23 mouse cellular contexts compared by ENCODE assay signal in the genomic region with DNA sequence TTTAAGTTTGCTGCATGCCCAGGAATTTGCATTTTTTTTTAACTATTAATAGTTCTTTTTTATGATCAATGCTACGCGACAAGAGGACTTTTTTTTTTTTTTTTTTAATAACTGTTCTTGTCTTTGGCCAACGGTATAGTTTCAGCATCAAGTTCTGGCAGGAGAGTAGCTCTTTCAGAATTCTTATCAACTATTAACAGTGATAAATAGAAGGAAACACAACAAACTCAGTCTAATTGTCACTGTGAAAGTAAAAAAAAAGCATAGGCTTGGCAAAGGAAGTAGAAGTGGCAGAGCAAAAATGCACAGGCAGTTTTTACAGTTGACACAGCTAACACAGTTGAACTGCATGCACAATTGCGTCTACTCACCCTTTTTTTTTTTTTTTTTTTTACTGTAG.
A peak's percentile ranks its signal among the peaks of the same experiment; 100 is the strongest.
DNase-seq lines count a peak whose midpoint lies in the region; ATAC-seq and TF ChIP-seq lines count a peak whose summit lies in the region.
"Had no signal": no experiment of that assay in that cellular context is flagged by ENCODE, and none has a peak within 500 bp of the region (broad histone marks: within the 10 kb centered on the region; RNA-seq: fewer than 3 reads in every experiment).

No protein-coding gene starts in this region.

- no peaks in the 10 kb centered on the region for H3K9me3 ChIP-seq in heart, embryonic 13.5 days
- no peaks in the 10 kb centered on the region for H3K9me3 ChIP-seq in heart, embryonic 11.5 days (replicated peaks; ENCODE audit: control insufficient read depth, low read length)
- H3K9me3 ChIP-seq in G1E (replicated peaks): no peaks in the 10 kb centered on the region
- no peaks in the 10 kb centered on the region for H3K9me3 ChIP-seq in liver, embryonic 12.5 days (replicated peaks)
- H3K9me3 ChIP-seq: embryonic facial prominence, embryonic 15.5 days; hindbrain, embryonic 12.5 days; limb, embryonic 10.5 days; midbrain, embryonic 10.5 days; neural tube, embryonic 15.5 days had no signal

- no peak overlapping the region for H3K4me3 ChIP-seq in heart, embryonic 13.5 days
- H3K4me3 ChIP-seq in heart, embryonic 11.5 days (ENCODE audit: low read depth, low read length): no peak overlapping the region
- peak overlapping the region; percentile 42; the same call in 1 of the 2 replicates for H3K4me3 ChIP-seq in G1E (ENCODE audit: low read depth, low read length)
- no peak overlapping the region for H3K4me3 ChIP-seq in liver, embryonic 12.5 days
- H3K4me3 ChIP-seq: embryonic facial prominence, embryonic 15.5 days; hindbrain, embryonic 12.5 days; limb, embryonic 10.5 days; midbrain, embryonic 10.5 days; neural tube, embryonic 15.5 days had no signal

- H3K36me3 ChIP-seq in heart, embryonic 13.5 days: no peaks in the 10 kb centered on the region
- H3K36me3 ChIP-seq in heart, embryonic 11.5 days (ENCODE audit: control insufficient read depth, insufficient read depth, low read length): no peaks in the 10 kb centered on the region
- peaks cover 7% of the 10 kb centered on the region for H3K36me3 ChIP-seq in G1E (replicated peaks)
- H3K36me3 ChIP-seq in liver, embryonic 12.5 days: no peaks in the 10 kb centered on the region
- H3K36me3 ChIP-seq: embryonic facial prominence, embryonic 15.5 days; hindbrain, embryonic 12.5 days; limb, embryonic 10.5 days; midbrain, embryonic 10.5 days; neural tube, embryonic 15.5 days had no signal

- no peak for ATAC-seq in heart, embryonic 13.5 days (ENCODE audit: extremely low read depth, insufficient number of reproducible peaks, low FRiP score, low TSS enrichment)
- ATAC-seq in heart, embryonic 11.5 days (replicated peaks; ENCODE audit: insufficient number of reproducible peaks, low FRiP score, low TSS enrichment): no peak
- peak; percentile 58 for ATAC-seq in G1E (ENCODE audit: extremely low read depth, insufficient number of reproducible peaks, low FRiP score, poor library complexity, severe bottlenecking)
- ATAC-seq in liver, embryonic 12.5 days: no peak
- ATAC-seq in megakaryocyte progenitor cell, adult 5-6 weeks (replicated peaks; ENCODE audit: poor library complexity): peak; percentile 87
- ATAC-seq: forebrain, embryonic 16.5 days had no signal

- H3K9ac ChIP-seq in heart, embryonic 13.5 days: no peak overlapping the region
- no peak overlapping the region for H3K9ac ChIP-seq in heart, embryonic 11.5 days (ENCODE audit: low read depth, low read length)
- H3K9ac ChIP-seq in liver, embryonic 12.5 days: no peak overlapping the region; the same call in 1 of the 2 replicates
- H3K9ac ChIP-seq: embryonic facial prominence, embryonic 15.5 days; hindbrain, embryonic 12.5 days; neural tube, embryonic 15.5 days had no signal

- H3K27ac ChIP-seq in heart, embryonic 13.5 days (replicated peaks): peak overlapping the region; percentile 50
- H3K27ac ChIP-seq in heart, embryonic 11.5 days (ENCODE audit: low read depth, low read length): no peak overlapping the region
- H3K27ac ChIP-seq in liver, embryonic 12.5 days: peak overlapping the region; percentile 49; the same call in 1 of the 2 replicates
- H3K27ac ChIP-seq: embryonic facial prominence, embryonic 15.5 days; hindbrain, embryonic 12.5 days; limb, embryonic 10.5 days; midbrain, embryonic 10.5 days; neural tube, embryonic 15.5 days had no signal

- no peak for TF ChIP-seq CTCF in G1E (IDR thresholded peaks at IDR 0.05; ENCODE audit: low read depth, low read length)

- H3K27me3 ChIP-seq in heart, embryonic 13.5 days (replicated peaks): no peaks in the 10 kb centered on the region
- no peaks in the 10 kb centered on the region for H3K27me3 ChIP-seq in heart, embryonic 11.5 days (ENCODE audit: control insufficient read depth, insufficient read depth, low read length)
- H3K27me3 ChIP-seq in G1E (ENCODE audit: insufficient read depth, low read length): no peaks in the 10 kb centered on the region
- no peaks in the 10 kb centered on the region for H3K27me3 ChIP-seq in liver, embryonic 12.5 days (replicated peaks)
- H3K27me3 ChIP-seq: embryonic facial prominence, embryonic 15.5 days; hindbrain, embryonic 12.5 days; neural tube, embryonic 15.5 days had no signal

- peaks cover 24% of the 10 kb centered on the region for H3K4me1 ChIP-seq in heart, embryonic 13.5 days
- H3K4me1 ChIP-seq in heart, embryonic 11.5 days (ENCODE audit: control insufficient read depth, insufficient read depth, low read length): peaks cover 6% of the 10 kb centered on the region
- H3K4me1 ChIP-seq in G1E (ENCODE audit: insufficient read depth, low read depth, low read length): peaks cover 44% of the 10 kb centered on the region
- peaks cover 37% of the 10 kb centered on the region for H3K4me1 ChIP-seq in liver, embryonic 12.5 days
- H3K4me1 ChIP-seq: embryonic facial prominence, embryonic 15.5 days had no signal

- DNase-seq in G1E (ENCODE audit: low spot score): no peak
- DNase-seq in adrenal gland, postnatal 10 days: no peak
- no peak for DNase-seq in gastrocnemius, adult 8-10 months (ENCODE audit: low spot score in 2 of 2)
- DNase-seq: adrenal gland, adult 8-10 months; cerebellum, adult 9-10 months; gastrocnemius, postnatal 14 days; heart, adult 11 months; kidney, adult 2 months; layer of hippocampus, adult 9-11 months; lung, adult 18-20 months; lung, postnatal 4 days; thymus, adult 18-20 months; thymus, postnatal 36 days had no signal

- H3K4me2 ChIP-seq in heart, embryonic 13.5 days: no peak overlapping the region
- H3K4me2 ChIP-seq in heart, embryonic 11.5 days: no peak overlapping the region
- H3K4me2 ChIP-seq in liver, embryonic 12.5 days: peak overlapping the region; percentile 22; the same call in 1 of the 2 replicates
- H3K4me2 ChIP-seq: embryonic facial prominence, embryonic 15.5 days; hindbrain, embryonic 12.5 days; neural tube, embryonic 15.5 days had no signal

- WGBS in heart, embryonic 13.5 days: 51% methylated on average over 4 of the region's 4 CpGs
- WGBS in heart, embryonic 11.5 days (ENCODE audit: insufficient replicate concordance): 67% methylated on average over 4 of the region's 4 CpGs
- 42% methylated on average over 4 of the region's 4 CpGs for WGBS in liver, embryonic 12.5 days (ENCODE audit: insufficient replicate concordance)

Comparison
In these comparisons a context has a peak if more than half of its experiments do, and no peak if none do; other contexts are left out.
1. ATAC-seq: peak in G1E (single experiment) and megakaryocyte progenitor cell, adult 5-6 weeks (single experiment); none in heart, embryonic 13.5 days (single experiment), heart, embryonic 11.5 days (single experiment) and liver, embryonic 12.5 days (single experiment).